Mouse (Mus musculus) inflammation-experienced regulatory T-cells, adult 16 weeks (primary cell): ENCODE measurements around the gene C1ql4. TPM values are rescaled to one million over a fixed set of nuclear protein-coding genes. Genes with fewer than 3 reads are reported as not detected.

ENCODE experiments used
- polyA plus RNA-seq: library from polyadenylated mRNA; unstranded; fragments of 100-300 nt; shearing (Covaris generic); gene quantifications from one replicate; pipeline ENCODE4 v1.2.1, GENCODE M21; 2017

The C1ql4 gene
- polyA plus RNA-seq: not detected

DNA sequence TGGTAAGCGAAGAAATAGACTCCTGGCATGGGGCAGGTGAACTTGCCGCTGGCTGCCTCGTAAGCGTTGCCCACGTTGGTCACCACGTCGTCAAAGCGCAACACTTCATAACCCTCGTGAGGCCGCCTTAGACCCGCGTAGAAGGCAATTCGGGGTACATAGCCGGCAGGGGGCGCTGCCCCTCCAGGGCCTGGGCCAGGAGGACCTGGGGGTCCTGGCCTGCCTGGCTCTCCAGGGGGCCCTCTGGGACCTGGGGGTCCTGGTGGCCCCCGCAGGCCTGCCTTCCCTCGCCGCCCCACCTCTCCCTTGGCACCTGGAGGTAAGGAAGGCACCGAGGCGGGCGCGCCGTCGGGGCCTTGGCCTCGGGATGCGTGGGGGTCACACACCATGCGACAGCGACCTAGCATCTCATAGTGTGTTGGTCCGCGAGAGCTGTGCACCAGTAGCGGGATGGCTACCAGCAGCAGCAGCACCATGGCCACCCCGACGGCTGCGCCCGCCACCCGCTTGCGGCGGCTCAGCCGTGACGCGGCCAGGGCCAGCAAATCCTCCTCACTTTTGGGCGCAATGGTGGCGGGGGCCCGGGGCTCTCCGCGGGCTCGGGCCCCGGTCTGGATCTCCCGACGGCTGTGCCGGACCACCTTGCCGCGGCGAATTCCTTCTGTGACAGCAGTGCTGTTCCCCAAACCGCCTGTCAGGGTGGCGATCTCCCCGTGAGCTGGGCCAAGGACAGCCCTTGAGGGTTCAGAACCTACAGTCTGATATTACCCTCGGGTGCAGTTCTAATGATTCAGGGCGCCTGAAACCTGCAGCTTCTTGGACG lies at the start of gene C1ql4:
Gene C1ql4, minus strand, starts transcription at position 565 of the 823 bp plus-strand sequence.

DNA sequence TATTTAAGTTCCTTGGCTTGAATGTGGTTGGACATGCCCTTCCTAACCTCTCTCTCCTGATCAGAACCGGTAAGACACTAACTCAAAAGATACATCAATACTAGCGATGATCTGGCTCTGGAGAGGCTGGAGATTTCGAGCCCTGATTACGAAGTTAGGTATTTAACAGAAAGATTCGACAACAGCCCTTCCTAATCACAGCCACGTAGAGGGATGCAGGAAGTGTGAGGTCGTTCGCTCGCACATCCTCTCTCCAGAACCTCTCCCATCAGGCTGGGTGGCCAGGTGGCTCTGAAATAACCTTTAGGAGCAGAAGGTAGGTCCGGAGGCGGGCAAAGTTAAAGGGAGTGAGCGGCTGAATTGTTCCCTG lies 38.1 kb upstream of the C1ql4 start, which contains the start of gene Spats2:
Gene Spats2, plus strand, starts transcription at position 206 of the 370 bp plus-strand sequence.

DNA sequence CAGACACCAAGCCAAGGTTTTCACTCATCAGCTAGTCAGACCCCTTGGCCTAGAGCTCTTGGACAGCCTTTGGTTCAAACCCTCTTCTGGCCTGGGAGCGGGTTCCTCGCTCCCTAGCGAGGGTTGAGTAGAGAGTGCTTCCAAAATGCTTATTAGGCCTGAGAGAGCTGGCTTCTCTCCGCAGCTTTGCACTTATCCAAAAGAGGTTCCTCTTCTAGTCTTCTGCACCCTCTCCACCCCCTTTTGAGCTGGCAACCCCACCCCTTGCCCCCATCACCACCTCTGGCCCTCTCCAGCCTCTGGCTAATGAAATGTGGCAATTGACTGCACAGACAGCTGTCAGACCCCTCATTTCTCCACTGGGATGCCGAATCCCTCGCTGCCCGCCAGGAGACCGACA lies 5.3 kb upstream of the C1ql4 start, which contains the start of gene Dnajc22:
Gene Dnajc22, plus strand, starts transcription at position 301 of the 400 bp plus-strand sequence.

GRCm38 (mm10) chr15:99074019-99074599 lies 13.5 kb downstream of the C1ql4 start, which contains the start of gene Troap:
Troap (plus strand) TSS chr15:99074575.

GRCm38 (mm10) chr15:99055040-99055439 lies 32.6 kb downstream of the C1ql4 start, which contains the start of gene Prph:
Prph (plus strand) TSS chr15:99055174.

Other genes starting within 250 kb of the C1ql4 start
- gene Kmt2d, start 216.6 kb downstream of the C1ql4 start, polyA plus RNA-seq: 24.0 TPM
- 17.4 TPM for gene Rhebl1, start 193.3 kb downstream of the C1ql4 start, polyA plus RNA-seq
- gene Dhh, start 189.3 kb downstream of the C1ql4 start, polyA plus RNA-seq: not detected
- gene Lmbr1l, start 169.6 kb downstream of the C1ql4 start, polyA plus RNA-seq: 65.8 TPM
- 524 TPM for gene Tuba1b, start 153.3 kb downstream of the C1ql4 start, polyA plus RNA-seq
- not detected for gene Gm49450, start 134.3 kb downstream of the C1ql4 start, polyA plus RNA-seq
- 198 TPM for gene Tuba1a, start 134.1 kb downstream of the C1ql4 start, polyA plus RNA-seq
- 69.2 TPM for gene Tuba1c, start 57.9 kb downstream of the C1ql4 start, polyA plus RNA-seq
- gene Prph, start 32.6 kb downstream of the C1ql4 start, polyA plus RNA-seq: not detected
- gene Troap, start 13.2 kb downstream of the C1ql4 start, polyA plus RNA-seq: 1.5 TPM
- not detected for gene Dnajc22, start 5.4 kb upstream of the C1ql4 start, polyA plus RNA-seq
- not detected for gene Spats2, start 38.1 kb upstream of the C1ql4 start, polyA plus RNA-seq
- gene Kcnh3, start 137.0 kb upstream of the C1ql4 start, polyA plus RNA-seq: 1.4 TPM
- gene Mcrs1, start 164.1 kb upstream of the C1ql4 start, polyA plus RNA-seq: 116 TPM
- gene Prpf40b, start 207.3 kb upstream of the C1ql4 start, polyA plus RNA-seq: 16.6 TPM
- gene Fam186b, start 208.1 kb upstream of the C1ql4 start, polyA plus RNA-seq: 0.27 TPM